Mouse (Mus musculus) neutrophil, adult 83 days (primary cell): Measurements from ENCODE around the gene Olfr113. TPM values are rescaled to one million over a fixed set of nuclear protein-coding genes. Genes with fewer than 3 reads are reported as not detected.

Experiments
- total RNA-seq, 2 experiments: library from RNA; stranded (reverse); gene quantifications; one replicate each; pipeline ENCODE4 v1.2.4; 2023

Olfr113 gene
- total RNA-seq = not detected

GRCm38 (mm10) chr17:37577563-37577962 lies at the start of gene Olfr113:
Gene Olfr113 (minus strand): TSS chr17:37577663.

GRCm38 (mm10) chr17:37627009-37627408 lies 49.5 kb upstream of the Olfr113 start, which contains the start of the genes Olfr115 and Olfr116:
Gene Olfr115 (minus strand): TSS chr17:37627109.
Gene Olfr116 (minus strand): TSS chr17:37627199.

GRCm38 (mm10) chr17:37592643-37593042 lies 15.2 kb upstream of the Olfr113 start, which contains the start of gene Olfr114:
Gene Olfr114 (minus strand): TSS chr17:37592743.

GRCm38 (mm10) chr17:37569351-37569750 lies 8.1 kb downstream of the Olfr113 start, which contains the start of gene Olfr112:
Gene Olfr112 (minus strand): TSS chr17:37569451.

Other genes with a start within 250 kb of the Olfr113 start
- not detected for gene Olfr103, start 238.0 kb downstream of the Olfr113 start, total RNA-seq
- gene Olfr104-ps, start 218.1 kb downstream of the Olfr113 start, total RNA-seq = not detected
- gene Olfr105-ps, start 198.6 kb downstream of the Olfr113 start, total RNA-seq = not detected
- not detected for gene Olfr106-ps, start 187.3 kb downstream of the Olfr113 start, total RNA-seq
- not detected for gene Olfr107, start 178.4 kb downstream of the Olfr113 start, total RNA-seq
- gene Olfr108, start 132.2 kb downstream of the Olfr113 start, total RNA-seq = not detected
- gene Olfr109, start 118.7 kb downstream of the Olfr113 start, total RNA-seq = not detected
- gene H2-M2, start 94.1 kb downstream of the Olfr113 start, total RNA-seq = not detected
- gene Olfr110, start 85.2 kb downstream of the Olfr113 start, total RNA-seq = not detected
- gene Olfr111, start 69.6 kb downstream of the Olfr113 start, total RNA-seq = not detected
- not detected for gene Olfr112, start 8.2 kb downstream of the Olfr113 start, total RNA-seq
- not detected for gene Olfr114, start 15.1 kb upstream of the Olfr113 start, total RNA-seq
- gene Olfr115, start 49.4 kb upstream of the Olfr113 start, total RNA-seq = not detected
- not detected for gene Olfr116, start 49.5 kb upstream of the Olfr113 start, total RNA-seq
- not detected for gene Olfr117, start 86.1 kb upstream of the Olfr113 start, total RNA-seq
- gene Olfr118, start 89.3 kb upstream of the Olfr113 start, total RNA-seq = not detected
- not detected for gene Olfr119, start 118.9 kb upstream of the Olfr113 start, total RNA-seq
- not detected for gene Olfr120, start 144.1 kb upstream of the Olfr113 start, total RNA-seq
- gene Olfr121, start 171.2 kb upstream of the Olfr113 start, total RNA-seq = not detected
- not detected for gene Olfr122, start 190.9 kb upstream of the Olfr113 start, total RNA-seq
- not detected for gene Olfr123, start 215.9 kb upstream of the Olfr113 start, total RNA-seq
- gene Olfr124, start 222.2 kb upstream of the Olfr113 start, total RNA-seq = not detected